Mouse (Mus musculus) lung, postnatal 25 days (tissue): ENCODE results near the gene Ccdc60.
"Not testable (repeated sequence)": the region's sequence is repeated elsewhere in the genome, so short reads cannot be mapped to it uniquely, and the experiment has no call there.

Experiments
- DNase-seq: peaks from one replicate; pipeline ENCODE4 v3.0.0; 2022; ENCODE audit warnings: low spot score

Ccdc60 gene

DNA sequence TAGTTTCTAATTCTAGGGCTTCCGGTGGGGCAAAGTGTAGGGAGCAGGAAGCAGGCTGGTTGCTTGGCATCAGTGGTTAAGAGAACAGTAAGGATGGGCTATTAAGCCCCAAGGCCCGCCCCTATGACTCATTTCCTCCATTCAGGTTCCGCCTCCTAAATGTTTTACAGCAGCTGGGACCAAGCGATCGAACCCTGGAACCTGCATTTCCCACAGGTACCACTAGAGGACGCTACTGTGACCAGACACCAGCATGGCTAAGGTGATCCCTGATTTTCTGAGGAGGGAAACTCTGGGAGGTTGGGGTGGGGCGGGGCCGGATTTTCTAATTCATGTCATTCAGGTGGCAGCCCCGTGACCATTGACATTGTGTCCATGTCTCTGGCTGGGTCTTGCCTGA lies 96.1 kb downstream of the Ccdc60 start:
- no peak for DNase-seq

DNA sequence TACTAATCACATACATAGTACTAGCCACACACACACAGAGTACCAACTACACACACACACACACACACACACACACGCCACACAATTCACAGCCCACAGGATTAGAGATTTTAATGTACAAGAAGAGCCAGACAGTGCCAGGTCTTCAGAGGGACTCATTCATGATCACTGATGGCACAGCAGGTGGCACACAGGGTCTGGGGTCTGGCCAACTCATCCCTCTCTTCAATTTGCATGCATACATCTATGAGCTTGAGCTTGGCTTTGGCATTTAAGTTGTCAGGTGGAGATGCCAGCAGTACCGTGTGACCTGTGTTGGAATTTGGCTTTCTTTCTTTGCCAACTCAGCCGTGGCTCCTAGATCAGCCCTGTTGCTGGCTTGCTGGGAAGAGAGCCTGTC lies 97.2 kb downstream of the Ccdc60 start:
- no peak for DNase-seq

DNA sequence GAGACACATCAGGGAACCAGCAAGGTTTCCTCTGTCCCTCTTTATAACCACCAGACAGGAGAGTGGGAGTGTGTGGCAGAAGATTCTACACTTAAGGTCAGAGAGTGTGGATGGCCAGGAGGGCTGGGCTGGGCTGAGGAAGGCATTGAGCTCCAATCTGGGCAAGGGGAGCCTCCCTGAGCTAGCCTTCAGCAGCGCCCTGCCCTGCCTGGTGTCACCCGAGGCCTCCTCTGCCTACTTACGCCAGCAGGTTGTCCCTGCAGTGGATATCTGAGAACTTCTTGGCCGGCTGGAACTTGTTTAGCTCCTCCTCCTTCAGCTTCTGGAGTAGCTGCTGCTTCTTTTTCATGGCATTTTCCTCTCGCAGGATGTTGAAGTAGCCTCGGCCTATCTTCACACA lies 99.0 kb downstream of the Ccdc60 start:
- no peak for DNase-seq

- no peak for DNase-seq
Measured at GRCm38 (mm10) chr5:116180594-116180993, 108.2 kb downstream of the Ccdc60 start.

- DNase-seq: no peak
Measured at GRCm38 (mm10) chr5:116171721-116172120, 117.1 kb downstream of the Ccdc60 start.

DNA sequence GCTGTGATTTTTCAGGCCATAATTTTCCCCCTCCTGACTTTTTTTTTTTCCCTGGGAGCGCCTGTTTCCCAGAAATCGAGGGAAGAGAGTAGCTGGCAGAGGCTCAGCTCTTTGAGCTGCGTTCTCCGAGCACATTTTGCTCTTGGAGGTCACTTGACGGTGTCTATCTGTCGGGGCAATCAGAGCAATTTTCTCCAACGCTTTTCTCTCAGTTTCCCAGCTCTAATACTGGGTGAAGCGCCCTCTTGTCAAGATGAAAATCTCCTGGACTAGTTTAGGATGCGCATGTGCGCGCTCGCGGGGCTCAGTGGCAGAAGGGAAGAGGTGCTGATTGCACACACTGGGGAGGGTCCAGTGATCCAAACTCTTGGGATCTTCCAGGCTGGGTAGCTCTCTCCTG lies 121.8 kb downstream of the Ccdc60 start:
- DNase-seq: no peak

DNA sequence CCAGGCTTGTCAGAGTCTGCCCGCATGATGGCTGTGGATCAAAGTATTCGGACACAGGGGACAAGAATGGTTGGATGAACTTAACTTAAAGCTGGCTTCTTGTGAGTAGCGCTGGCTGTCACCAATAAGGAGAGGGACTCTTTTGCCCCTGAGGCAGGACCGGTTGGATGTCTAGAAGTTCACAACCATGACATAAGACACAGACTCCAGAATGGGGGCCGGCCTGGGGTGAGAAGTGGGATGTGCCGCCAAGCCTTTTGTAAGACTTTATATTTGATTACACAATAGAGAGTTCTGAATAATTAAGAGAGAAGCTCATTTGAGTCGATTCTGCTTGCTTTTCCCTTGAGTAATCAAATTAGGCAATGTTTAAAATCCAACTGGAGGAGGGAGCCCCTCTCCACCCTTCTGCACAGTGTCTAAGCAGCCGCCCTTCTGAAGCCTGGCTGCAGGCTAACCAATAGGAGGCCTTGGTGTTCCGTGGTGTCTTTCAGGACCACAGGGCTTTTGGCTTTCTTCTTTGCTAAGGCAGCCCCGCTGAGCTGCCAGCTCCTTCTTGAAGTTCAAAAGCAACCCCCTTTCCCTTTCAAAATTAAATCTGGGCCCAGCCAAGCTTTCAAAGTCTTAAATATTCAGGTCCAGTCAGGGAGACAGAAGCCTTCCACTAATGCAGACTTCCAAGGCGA lies 123.4 kb downstream of the Ccdc60 start:
- DNase-seq: no peak

- DNase-seq: no peak
Measured at GRCm38 (mm10) chr5:116154811-116155210, 134.0 kb downstream of the Ccdc60 start.

GRCm38 (mm10) chr5:116146446-116146845 lies 142.3 kb downstream of the Ccdc60 start:
- not testable (repeated sequence) for DNase-seq

- DNase-seq: no peak
Measured at GRCm38 (mm10) chr5:116144711-116145110, 144.1 kb downstream of the Ccdc60 start.

DNA sequence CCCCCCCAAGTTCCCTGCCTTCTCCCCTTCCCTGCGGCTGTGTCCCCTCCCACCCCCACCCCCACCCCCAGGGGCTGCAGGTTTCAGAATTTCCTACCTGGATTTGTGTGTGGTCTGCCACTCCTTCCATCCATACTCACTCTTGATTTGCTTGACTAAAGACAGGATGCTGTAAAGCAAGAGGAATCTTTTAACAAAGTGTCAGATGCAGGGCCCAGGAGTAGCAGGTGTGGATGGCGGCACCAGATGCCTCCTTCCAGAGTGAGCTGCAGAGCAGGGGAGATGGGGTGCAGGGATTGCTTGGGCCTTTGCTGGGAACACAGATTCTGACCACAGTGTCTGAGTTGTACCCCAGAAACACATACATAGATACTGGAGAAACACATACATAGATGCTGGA lies 148.1 kb downstream of the Ccdc60 start:
- no peak for DNase-seq

GRCm38 (mm10) chr5:116123344-116123743 lies 165.4 kb downstream of the Ccdc60 start:
- peak; percentile 62 for DNase-seq

- peak; percentile 2 for DNase-seq
Measured at GRCm38 (mm10) chr5:116116567-116116966, 172.2 kb downstream of the Ccdc60 start.

DNA sequence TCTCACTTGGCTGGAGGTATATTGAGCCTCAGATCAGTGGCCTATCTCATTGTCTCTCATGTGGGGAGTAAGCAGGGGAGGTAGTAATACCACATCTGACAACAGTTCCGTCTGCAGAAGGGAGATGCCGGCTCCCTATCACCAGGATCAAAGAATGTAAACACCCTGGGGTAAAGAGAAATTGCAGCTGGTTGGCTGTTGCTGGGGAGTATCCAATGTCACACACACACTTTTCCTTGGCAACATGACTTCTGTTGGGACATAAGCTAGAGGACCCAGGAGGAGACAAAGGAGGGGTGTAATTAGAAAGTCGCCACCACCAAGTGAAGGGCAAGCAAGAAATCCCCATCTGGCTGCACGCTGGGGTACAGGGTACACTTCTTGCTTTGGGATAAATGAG lies 172.7 kb downstream of the Ccdc60 start:
- no peak for DNase-seq

GRCm38 (mm10) chr5:116115071-116115834 lies 173.5 kb downstream of the Ccdc60 start:
- no peak for DNase-seq

- DNase-seq: no peak
Measured at GRCm38 (mm10) chr5:116108651-116109050, 180.1 kb downstream of the Ccdc60 start.

- DNase-seq: no peak
Measured at GRCm38 (mm10) chr5:116084231-116084630, 204.6 kb downstream of the Ccdc60 start.

DNA sequence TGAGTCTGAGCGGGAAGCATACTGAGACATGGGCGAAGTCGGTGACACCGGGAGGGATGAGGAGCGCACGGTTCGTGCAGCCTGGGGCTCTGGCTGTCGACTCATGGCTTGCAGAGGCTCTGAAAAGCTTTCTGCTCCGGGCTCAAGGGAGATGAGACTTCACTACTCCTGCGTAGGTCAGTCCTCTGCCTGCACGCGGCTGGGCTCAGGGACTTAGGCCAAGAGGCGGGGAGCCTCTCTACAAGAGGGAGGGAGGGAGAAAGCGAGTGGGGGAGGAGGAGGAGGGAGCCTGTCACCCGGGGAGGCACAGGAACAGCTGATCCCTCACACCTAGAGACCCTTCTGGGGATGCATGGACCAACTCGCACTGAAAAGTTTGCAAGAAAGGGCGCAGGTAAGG lies 205.7 kb downstream of the Ccdc60 start, which contains the start of gene Tmem233:
Gene Tmem233 (minus strand): TSS at position 164 of the 400 bp plus-strand sequence.
- DNase-seq: no peak

- DNase-seq: no peak
Measured at GRCm38 (mm10) chr5:116082241-116082900, 206.4 kb downstream of the Ccdc60 start.

DNA sequence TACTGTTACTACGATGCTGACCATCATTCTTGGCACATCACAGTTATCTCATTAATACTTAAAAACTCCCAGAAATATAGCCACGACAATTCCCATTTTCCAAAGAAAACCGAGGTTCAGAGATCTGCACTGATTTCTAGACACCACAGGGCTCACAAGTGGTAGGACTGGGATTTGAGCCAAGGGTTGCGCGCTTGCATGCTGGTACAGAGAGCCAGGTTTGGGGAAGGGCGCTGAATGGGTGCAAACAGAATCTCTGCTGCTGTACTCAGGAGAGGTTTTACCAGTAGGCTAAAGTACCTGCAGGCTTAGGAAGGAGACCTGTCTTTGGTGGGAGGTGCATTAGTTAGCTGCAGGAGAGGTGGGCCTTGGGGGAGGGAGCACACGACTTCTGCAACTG lies 207.2 kb downstream of the Ccdc60 start:
- no peak for DNase-seq

DNA sequence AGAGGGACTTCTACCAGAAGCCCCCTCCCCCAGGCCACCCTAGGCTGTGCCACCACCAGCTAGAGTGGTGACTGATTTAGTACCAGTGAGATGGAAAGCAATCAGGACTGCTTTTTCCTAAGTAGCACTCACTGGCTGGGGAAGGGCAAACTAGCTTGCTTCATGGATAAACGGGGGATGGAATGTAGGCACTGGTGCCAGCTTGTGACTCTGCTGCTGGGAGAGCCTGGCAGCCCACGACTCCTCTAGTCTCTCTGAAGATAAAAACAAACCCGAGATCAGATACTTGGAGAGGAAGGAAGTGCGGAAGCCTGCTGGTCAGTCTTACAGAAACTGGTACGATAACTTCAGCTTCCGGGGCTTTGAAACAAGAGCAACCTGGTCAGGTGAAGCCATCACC lies 208.0 kb downstream of the Ccdc60 start:
- DNase-seq: no peak
